Mouse (Mus musculus): Measurements from ENCODE around the gene Rraga. TPM values are rescaled to one million over a fixed set of nuclear protein-coding genes. Genes with fewer than 3 reads are reported as not detected.

Rraga gene
- total and polyA plus RNA-seq, 3 experiments = 9.6 to 182 (median 68.7) TPM

GRCm38 (mm10) chr4:86591304-86591703, 15.8 kb downstream of the Rraga start:
- DNase-seq (ENCODE audit: low read depth, low spot score) = peak; percentile 39
- Histone ChIP-seq H3K36me3 (ENCODE audit: control insufficient read depth in 1 of 2, insufficient read depth in 2 of 2, low read length in 2 of 2) (peaks cover 23 to 59% of the 10 kb centered on the region in 2 experiments), H3K27ac (ENCODE audit: control insufficient read depth, low read depth, low read length) (no peak overlapping the region), H3K79me2 (ENCODE audit: control insufficient read depth, insufficient read depth, low read length, poor library complexity) (peaks cover 1% of the 10 kb centered on the region; the same call in 1 of the 2 replicates), H3K27me3 (ENCODE audit: control insufficient read depth in 1 of 2, insufficient read depth in 2 of 2, low read length in 2 of 2) (no peaks in the 10 kb centered on the region), H3K4me1 (ENCODE audit: control insufficient read depth in 1 of 2, insufficient read depth in 2 of 2, low read length in 2 of 2) (peaks cover 0 to 15% of the 10 kb centered on the region in 2 experiments; a peak in 3 of 4 replicates), H3K4me3 (ENCODE audit: control insufficient read depth in 1 of 2, insufficient read depth in 1 of 2, low read depth in 2 of 2, low read length in 2 of 2) (no peak overlapping the region), H3K9ac (ENCODE audit: control insufficient read depth, low read depth, low read length, poor library complexity, severe bottlenecking) (no peak overlapping the region), H3K9me3 (replicated peaks; ENCODE audit: insufficient read depth, low read length) (no peaks in the 10 kb centered on the region)
- TF ChIP-seq ELF1 (IDR thresholded peaks at IDR 0.05; ENCODE audit: low read depth, low read length) (no peak), CTCF (IDR thresholded peaks at IDR 0.05 in 2 of 3, conservative IDR thresholded peaks at IDR 0.05 in 1 of 3; ENCODE audit: control insufficient read depth in 1 of 3, insufficient read depth in 1 of 3, low read depth in 2 of 3, low read length in 3 of 3, poor library complexity in 1 of 3, severe bottlenecking in 1 of 3) (no peak), ETS1 (IDR thresholded peaks at IDR 0.05; ENCODE audit: low read depth, low read length) (peak; percentile 46; the same call in 1 of the 2 replicates), POLR2AphosphoS2 (IDR thresholded peaks at IDR 0.05; ENCODE audit: low read length) (no peak), GATA1 (IDR thresholded peaks at IDR 0.05; ENCODE audit: low read depth, low read length) (0 out of 2 replicates have a peak, but pooled peaks have one; percentile 47), MXI1 (IDR thresholded peaks at IDR 0.05; ENCODE audit: low read depth, low read length) (peak; percentile 46; the same call in 1 of the 2 replicates), EP300 (IDR thresholded peaks at IDR 0.05; ENCODE audit: low read depth in 1 of 2, low read length in 2 of 2) (peak; percentile 68 to 74), KAT2A (conservative IDR thresholded peaks at IDR 0.05; ENCODE audit: low read depth, low read length) (0 out of 2 replicates have a peak, but pooled peaks have one; percentile 13), MAX (IDR thresholded peaks at IDR 0.05; ENCODE audit: low read length) (no peak), E2F4 (IDR thresholded peaks at IDR 0.05; ENCODE audit: borderline replicate concordance, low read depth, low read length) (no peak), POLR2A (IDR thresholded peaks at IDR 0.05; ENCODE audit: control insufficient read depth in 1 of 2, insufficient read depth in 1 of 2, low read depth in 1 of 2, low read length in 2 of 2, poor library complexity in 1 of 2) (no peak), RCOR1 (IDR thresholded peaks at IDR 0.05; ENCODE audit: low read depth, low read length) (peak; percentile 16; the same call in 1 of the 2 replicates), TCF12 (IDR thresholded peaks at IDR 0.05; ENCODE audit: low read depth, low read length) (peak; percentile 69; the same call in 1 of the 2 replicates), JUND (IDR thresholded peaks at IDR 0.05; ENCODE audit: low read depth, low read length) (no peak), USF2 (IDR thresholded peaks at IDR 0.05; ENCODE audit: borderline replicate concordance in 1 of 2, insufficient read depth in 1 of 2, low read depth in 1 of 2, low read length in 2 of 2) (no peak), ZKSCAN1 (IDR thresholded peaks at IDR 0.05; ENCODE audit: low read depth, low read length) (no peak), SMC3 (IDR thresholded peaks at IDR 0.05; ENCODE audit: low read depth, low read length) (no peak), MYC (IDR thresholded peaks at IDR 0.05; ENCODE audit: low read depth, low read length) (no peak)

DNA sequence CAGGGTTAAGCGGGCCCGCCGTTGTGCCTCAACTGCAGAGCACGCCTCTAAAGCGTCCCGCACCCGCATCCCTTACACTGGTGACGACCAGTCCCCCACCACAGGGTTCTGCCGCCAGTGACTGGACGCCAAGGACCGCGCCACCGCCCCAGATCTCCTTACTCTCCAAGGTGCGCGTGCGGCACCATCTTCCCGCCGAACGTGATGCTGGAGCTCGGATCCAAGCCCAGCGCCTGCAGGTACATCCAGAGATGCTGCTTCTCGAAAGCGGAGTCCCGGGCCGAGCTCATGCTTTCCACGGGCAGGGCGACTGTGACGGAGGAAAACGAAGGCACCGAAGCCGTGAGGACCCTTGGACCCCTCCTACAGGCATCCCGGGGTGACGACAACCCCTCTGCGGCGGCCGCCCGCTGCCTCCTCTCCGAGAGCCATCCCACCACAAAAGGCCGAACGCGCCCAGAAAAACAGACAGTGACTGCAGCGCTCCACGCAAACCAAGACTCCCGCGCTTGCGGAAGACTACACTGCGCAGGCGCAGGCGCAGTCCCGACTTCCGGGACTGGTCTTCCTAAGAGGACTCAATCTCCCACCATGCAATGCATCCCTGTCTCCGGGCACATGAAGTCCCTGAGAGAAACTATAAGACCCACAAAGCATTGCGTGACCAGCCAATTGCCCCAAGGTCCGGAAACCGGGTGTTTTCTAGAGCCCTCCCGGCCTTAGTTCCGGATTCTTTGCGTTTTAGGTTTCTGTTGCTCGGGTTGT, 36.2 kb downstream of the Rraga start, which contains the start of gene Haus6:
TSS of gene Haus6 (minus strand) at position 532 of the 765 bp plus-strand sequence.
- H3K27me3 ChIP-seq (ENCODE audit: control insufficient read depth in 1 of 2, insufficient read depth in 2 of 2, low read length in 2 of 2) = no peaks in the 10 kb centered on the region
- H3K4me1 ChIP-seq (ENCODE audit: control insufficient read depth in 1 of 2, insufficient read depth in 2 of 2, low read length in 2 of 2) = peaks cover 5 to 22% of the 10 kb centered on the region in 2 experiments; a peak in 3 of 4 replicates
- peaks cover 11 to 26% of the 10 kb centered on the region in 2 experiments for H3K36me3 ChIP-seq (ENCODE audit: control insufficient read depth in 1 of 2, insufficient read depth in 2 of 2, low read length in 2 of 2)
- H3K79me2 ChIP-seq (ENCODE audit: control insufficient read depth, insufficient read depth, low read length, poor library complexity) = peaks cover 29% of the 10 kb centered on the region
- peak within 1 kb of the TSS; percentile 59 for H3K27ac ChIP-seq (ENCODE audit: control insufficient read depth, low read depth, low read length)
- H3K9ac ChIP-seq (ENCODE audit: control insufficient read depth, low read depth, low read length, poor library complexity, severe bottlenecking) = peak within 1 kb of the TSS; percentile 91
- DNase-seq (ENCODE audit: low read depth, low spot score) = peak; percentile 99
- peak within 1 kb of the TSS; percentile 68 to 86 for H3K4me3 ChIP-seq (ENCODE audit: control insufficient read depth in 1 of 2, insufficient read depth in 1 of 2, low read depth in 2 of 2, low read length in 2 of 2)
- no peaks in the 10 kb centered on the region for H3K9me3 ChIP-seq (replicated peaks; ENCODE audit: insufficient read depth, low read length)
- peak; percentile 81 for TF ChIP-seq MXI1 (IDR thresholded peaks at IDR 0.05; ENCODE audit: low read depth, low read length)
- peak; percentile 78 to 95 for TF ChIP-seq POLR2A (IDR thresholded peaks at IDR 0.05; ENCODE audit: control insufficient read depth in 1 of 2, insufficient read depth in 1 of 2, low read depth in 1 of 2, low read length in 2 of 2, poor library complexity in 1 of 2)
- TF ChIP-seq JUND (IDR thresholded peaks at IDR 0.05; ENCODE audit: low read depth, low read length) = no peak
- peak; percentile 100 for TF ChIP-seq HCFC1 (IDR thresholded peaks at IDR 0.05; ENCODE audit: low read depth, low read length)
- no peak for TF ChIP-seq UBTF (IDR thresholded peaks at IDR 0.05; ENCODE audit: borderline replicate concordance, insufficient read depth, low read depth, low read length)
- TF ChIP-seq USF1 (IDR thresholded peaks at IDR 0.05; ENCODE audit: low read depth, low read length) = peak; percentile 69
- no peak for TF ChIP-seq MYB (IDR thresholded peaks at IDR 0.05; ENCODE audit: low read depth, low read length)
- no peak for TF ChIP-seq CTCF (IDR thresholded peaks at IDR 0.05 in 2 of 3, conservative IDR thresholded peaks at IDR 0.05 in 1 of 3; ENCODE audit: control insufficient read depth in 1 of 3, insufficient read depth in 1 of 3, low read depth in 2 of 3, low read length in 3 of 3, poor library complexity in 1 of 3, severe bottlenecking in 1 of 3)
- TF ChIP-seq ZMIZ1 (IDR thresholded peaks at IDR 0.05; ENCODE audit: low read depth, low read length) = no peak
- TF ChIP-seq GABPA (IDR thresholded peaks at IDR 0.05; ENCODE audit: low read depth, low read length) = no peak
- TF ChIP-seq POLR2AphosphoS2 (IDR thresholded peaks at IDR 0.05; ENCODE audit: low read length) = peak; percentile 74; the same call in 1 of the 2 replicates
- peak; percentile 91 for TF ChIP-seq TBP (IDR thresholded peaks at IDR 0.05; ENCODE audit: low read depth, low read length)
- TF ChIP-seq ZKSCAN1 (IDR thresholded peaks at IDR 0.05; ENCODE audit: low read depth, low read length) = no peak
- no peak for TF ChIP-seq TAL1 (IDR thresholded peaks at IDR 0.05; ENCODE audit: low read length)
- 0 out of 2 replicates have a peak, but pooled peaks have one; percentile 29 for TF ChIP-seq POLR2AphosphoS5 (IDR thresholded peaks at IDR 0.05; ENCODE audit: borderline replicate concordance, low read depth, low read length)
- peak; percentile 28; the same call in 1 of the 2 replicates for TF ChIP-seq RCOR1 (IDR thresholded peaks at IDR 0.05; ENCODE audit: low read depth, low read length)
- peak; percentile 16; the same call in 1 of the 2 replicates for TF ChIP-seq MAX (IDR thresholded peaks at IDR 0.05; ENCODE audit: low read length)

Measured in MEL (cell line).